Mouse (Mus musculus) ES-Bruce4 (cell line): ENCODE measurements around the gene Ctnnd2.

Experiments used
- EP300 ChIP-seq: IDR thresholded peaks from 2 replicates; pipeline ENCODE4 v1.6.1; 2011; ENCODE audit warnings: low read depth, low read length; ENCODE audit not compliant: insufficient read depth
- POLR2A ChIP-seq: IDR thresholded peaks from one replicate; pipeline ENCODE4 v1.8.1; 2011; ENCODE audit warnings: low read length; ENCODE audit not compliant: insufficient read depth

DNA sequence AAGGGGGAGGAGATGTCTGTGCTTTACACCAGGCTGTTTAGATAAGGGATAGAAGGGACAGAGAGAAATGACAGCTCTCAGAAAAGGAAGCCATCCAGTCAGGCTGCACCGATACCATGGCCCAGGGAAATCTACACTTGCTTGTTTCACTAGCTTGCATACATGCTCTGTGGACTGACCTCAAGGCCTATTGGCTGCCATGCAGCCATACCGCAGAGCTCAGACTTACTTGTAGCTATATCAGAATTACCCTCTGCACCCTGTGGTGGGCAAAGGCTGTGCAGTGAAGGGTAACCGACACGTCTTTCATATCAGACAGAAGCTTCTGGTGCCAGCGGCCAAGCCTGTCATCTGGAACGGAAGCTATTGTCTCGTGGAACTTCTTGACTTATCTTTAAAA, 604.5 kb downstream of the Ctnnd2 start:
- TF ChIP-seq EP300 (no peak), POLR2A (no peak)
